Mouse (Mus musculus): ENCODE measurements around the gene Ltbp1.

Ltbp1 gene

GRCm38 (mm10) chr17:75244148-75244547, 238.8 kb downstream of the Ltbp1 start:
- no peak for DNase-seq

DNA sequence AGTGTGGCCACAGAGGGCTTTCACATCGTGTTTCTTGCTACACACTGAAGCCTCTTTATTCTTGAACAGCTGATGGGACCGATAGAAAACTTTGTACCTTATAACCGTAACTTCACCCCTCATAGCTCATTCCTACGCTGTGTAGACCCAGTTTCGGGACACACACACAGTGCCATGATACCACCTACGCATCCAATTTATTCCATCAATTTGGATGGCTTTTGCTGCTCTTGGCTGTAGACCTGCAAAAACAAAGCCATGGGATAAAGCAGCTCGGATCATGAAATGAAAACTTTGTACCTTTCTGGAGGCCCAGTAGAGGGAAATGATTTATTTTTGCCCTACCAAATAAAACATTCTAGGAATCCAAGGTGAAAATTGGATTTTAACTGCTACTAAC, 239.7 kb downstream of the Ltbp1 start:
- DNase-seq, result no peak

GRCm38 (mm10) chr17:75248632-75249031, 243.3 kb downstream of the Ltbp1 start:
- DNase-seq, result no peak

DNA sequence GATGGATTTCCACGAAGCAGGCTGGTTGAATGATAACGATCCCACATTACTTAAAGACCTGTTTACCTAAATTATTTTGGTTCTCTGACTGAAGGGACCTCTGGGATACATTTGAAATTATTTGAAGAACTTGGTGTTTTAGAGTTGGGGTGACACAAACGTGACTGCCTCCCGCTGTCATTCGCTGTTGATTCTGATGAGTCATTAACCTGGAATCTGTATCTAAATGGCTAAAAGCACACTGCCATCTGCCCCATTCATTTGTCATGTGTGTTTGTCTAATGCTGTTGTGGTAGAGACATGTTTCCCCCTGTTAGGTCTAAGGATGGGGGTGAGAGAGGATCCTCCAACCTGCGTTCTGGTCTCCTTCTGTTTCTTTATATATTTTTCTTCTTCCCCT, 245.2 kb downstream of the Ltbp1 start:
- DNase-seq, result no peak

GRCm38 (mm10) chr17:75251094-75251493, 245.7 kb downstream of the Ltbp1 start:
- DNase-seq, result no peak

GRCm38 (mm10) chr17:75252540-75252939, 247.2 kb downstream of the Ltbp1 start:
- DNase-seq, result no peak

- DNase-seq, result no peak
Measured at GRCm38 (mm10) chr17:75254909-75255308, 249.5 kb downstream of the Ltbp1 start.

DNA sequence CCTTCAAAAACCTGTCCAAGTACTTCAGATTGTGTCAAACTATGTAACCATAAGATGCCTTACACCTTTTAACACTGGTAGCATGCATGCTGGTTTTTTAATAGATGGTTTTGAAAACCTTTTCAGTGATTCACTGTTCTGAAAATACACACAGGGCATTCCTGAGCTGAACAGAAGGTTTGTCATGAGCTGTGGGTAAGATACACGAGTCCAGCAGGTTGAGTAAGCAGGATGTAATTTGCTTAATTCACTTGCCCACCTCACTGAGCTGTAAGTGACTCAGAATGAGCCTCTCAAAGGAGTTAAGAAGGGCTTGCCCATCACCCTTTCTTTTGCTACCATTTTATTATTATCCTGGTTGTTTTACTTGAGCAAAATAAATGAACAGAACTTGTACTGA, 250.6 kb downstream of the Ltbp1 start:
- DNase-seq, result no peak

- no peak for DNase-seq
Measured at GRCm38 (mm10) chr17:75258427-75258826, 253.1 kb downstream of the Ltbp1 start.

- DNase-seq, result no peak
Measured at GRCm38 (mm10) chr17:75263336-75263990, 258.1 kb downstream of the Ltbp1 start.

GRCm38 (mm10) chr17:75268506-75268905, 263.1 kb downstream of the Ltbp1 start:
- no peak for DNase-seq

DNA sequence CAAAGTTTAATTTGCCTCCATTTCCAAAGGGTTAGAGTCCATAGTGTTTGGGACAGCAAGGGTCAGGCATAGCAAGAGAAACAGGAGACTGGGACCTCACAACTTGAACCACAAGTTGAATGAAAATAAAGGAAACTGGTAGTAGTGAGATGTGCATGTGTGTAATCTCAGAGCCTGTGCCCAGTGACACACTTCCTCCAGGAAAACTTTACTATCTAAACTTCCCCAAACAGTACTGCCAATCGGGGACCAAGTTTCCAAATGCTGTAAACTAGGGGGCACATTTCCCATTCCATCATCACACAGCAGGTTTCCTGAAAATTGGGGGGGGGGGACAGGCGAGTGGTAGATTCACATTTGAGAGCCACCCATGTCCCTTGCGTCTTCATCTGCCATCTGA, 267.1 kb downstream of the Ltbp1 start:
- DNase-seq, result no peak

DNA sequence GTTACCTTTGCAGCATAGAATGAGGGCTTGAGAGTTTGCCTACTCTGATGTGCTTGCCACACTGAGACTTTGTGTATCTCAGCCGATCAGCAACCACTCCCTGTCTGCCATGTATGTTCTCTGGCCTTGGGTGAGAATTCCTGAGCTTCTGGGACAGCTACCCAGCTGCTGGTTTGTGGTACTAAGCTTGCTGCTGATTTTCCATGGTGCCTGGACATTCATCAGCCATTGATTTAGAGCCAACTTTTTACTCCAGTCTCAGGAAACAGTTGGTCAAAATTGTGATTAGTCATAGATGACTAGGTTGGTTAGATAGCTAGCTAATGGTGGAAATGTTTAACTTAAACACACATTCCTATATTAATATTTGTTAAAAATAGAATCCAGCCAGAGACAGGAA, 267.9 kb downstream of the Ltbp1 start:
- DNase-seq, result no peak

DNA sequence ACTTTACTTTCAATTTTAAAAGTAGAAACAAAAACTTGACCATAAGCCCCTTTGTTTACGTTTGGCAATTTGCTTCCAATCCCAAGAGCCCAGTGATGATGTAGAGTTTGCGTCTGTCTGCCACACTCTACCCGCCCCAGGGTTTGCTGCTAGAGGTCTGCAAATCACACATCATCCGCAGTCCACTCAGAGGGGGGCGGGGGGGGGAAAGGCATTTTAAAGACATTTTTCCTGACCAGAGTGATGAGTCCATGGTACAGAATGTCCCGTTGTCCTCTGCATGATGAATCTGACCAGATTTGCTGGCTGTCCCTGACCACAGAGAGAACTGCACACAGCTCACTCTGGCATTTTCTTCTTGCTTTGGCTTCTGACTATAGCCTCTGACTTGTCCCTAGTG, 269.9 kb downstream of the Ltbp1 start:
- DNase-seq, result no peak

DNA sequence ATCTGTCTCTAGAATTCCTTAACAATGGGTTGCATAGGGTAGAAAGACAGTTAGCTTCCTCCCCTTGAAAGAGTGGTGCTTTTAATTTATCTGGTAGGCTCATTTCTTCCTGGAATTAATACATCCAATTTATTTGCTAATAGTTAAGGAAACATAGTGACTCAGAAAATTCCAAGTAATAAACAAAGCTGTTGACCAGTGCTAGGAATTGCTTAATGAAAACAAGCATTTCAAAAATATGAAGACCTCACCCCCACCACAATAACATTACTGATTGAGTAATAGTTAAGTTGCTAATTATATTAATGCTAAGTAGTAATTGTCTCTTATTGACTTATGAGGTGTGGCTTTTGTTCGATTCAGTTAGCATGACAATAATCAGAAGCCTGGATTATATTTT, 272.7 kb downstream of the Ltbp1 start:
- no peak for DNase-seq

DNA sequence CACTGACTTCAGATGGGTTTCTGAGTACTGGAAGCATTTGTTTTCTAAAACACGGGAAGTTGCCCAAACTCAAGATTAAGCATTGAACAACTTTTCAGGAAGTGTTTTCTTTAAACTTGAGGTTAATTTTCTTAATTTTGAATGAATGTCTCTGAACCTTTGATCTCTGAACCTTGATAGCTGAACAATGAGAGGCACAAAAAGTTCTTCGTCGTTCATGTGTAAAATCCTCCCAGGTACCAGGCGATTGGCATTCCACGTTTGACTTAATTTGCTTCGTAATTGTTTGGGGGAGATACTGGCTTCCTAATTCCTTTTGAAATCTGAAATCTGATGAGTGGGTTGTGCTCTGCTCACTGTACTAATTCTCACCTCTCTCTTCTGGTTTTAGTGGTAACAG, 273.2 kb downstream of the Ltbp1 start:
- DNase-seq, result no peak

GRCm38 (mm10) chr17:75281345-75281744, 276.0 kb downstream of the Ltbp1 start:
- DNase-seq, result no peak

- DNase-seq, result no peak
Measured at GRCm38 (mm10) chr17:75284876-75285708, 279.7 kb downstream of the Ltbp1 start.

DNA sequence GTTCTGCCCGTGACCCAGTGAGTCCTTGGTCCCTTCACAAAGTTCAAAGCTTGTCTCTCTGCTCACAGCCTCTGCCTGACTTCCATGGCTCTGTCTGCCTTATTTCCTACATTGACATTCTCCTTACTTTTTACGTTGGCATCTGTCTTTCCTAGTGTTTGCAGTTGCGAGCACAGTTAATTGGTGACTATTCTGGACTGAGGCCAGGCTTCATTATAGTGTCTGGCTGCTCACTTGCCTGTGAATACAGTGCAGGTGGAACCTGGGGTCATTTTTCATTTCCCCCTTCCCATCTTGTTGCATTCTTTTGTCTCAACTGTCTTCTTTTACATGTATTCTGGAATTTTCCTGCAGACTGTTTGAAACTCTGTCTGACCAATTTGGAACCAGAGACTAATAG, 287.6 kb downstream of the Ltbp1 start:
- DNase-seq, result no peak

- DNase-seq, result no peak
Measured at GRCm38 (mm10) chr17:75293725-75294124, 288.4 kb downstream of the Ltbp1 start.

- DNase-seq, result no peak
Measured at GRCm38 (mm10) chr17:75300908-75301307, 295.5 kb downstream of the Ltbp1 start.

- DNase-seq, result no peak
Measured at GRCm38 (mm10) chr17:75304807-75305420, 299.5 kb downstream of the Ltbp1 start.

GRCm38 (mm10) chr17:75305714-75306113, 300.3 kb downstream of the Ltbp1 start:
- DNase-seq, result no peak

Measured in cerebellum, adult 9-11 months (tissue).